Mouse (Mus musculus) heart, postnatal 36 days (tissue): ENCODE measurements at regions not wholly inside any gene's neighbourhood (a gene's known extent, or its start where the extent isn't known, plus 50 kb on each side); places are given as distances from the start of the nearest gene placed in this dataset.
"Not testable (repeated sequence)": the region's sequence is repeated elsewhere in the genome, so short reads cannot be mapped to it uniquely, and the experiment has no call there.

Experiments
- DNase-seq, 2 experiments: peaks; one replicate each; pipeline ENCODE4 v3.0.0; 2021 to 2022
- intact Hi-C: fragments of 180-260 bp; cut with DNase I; formaldehyde crosslinking; loops from one replicate; pipeline ENCODE4 v1.15.1; 2025

DNA sequence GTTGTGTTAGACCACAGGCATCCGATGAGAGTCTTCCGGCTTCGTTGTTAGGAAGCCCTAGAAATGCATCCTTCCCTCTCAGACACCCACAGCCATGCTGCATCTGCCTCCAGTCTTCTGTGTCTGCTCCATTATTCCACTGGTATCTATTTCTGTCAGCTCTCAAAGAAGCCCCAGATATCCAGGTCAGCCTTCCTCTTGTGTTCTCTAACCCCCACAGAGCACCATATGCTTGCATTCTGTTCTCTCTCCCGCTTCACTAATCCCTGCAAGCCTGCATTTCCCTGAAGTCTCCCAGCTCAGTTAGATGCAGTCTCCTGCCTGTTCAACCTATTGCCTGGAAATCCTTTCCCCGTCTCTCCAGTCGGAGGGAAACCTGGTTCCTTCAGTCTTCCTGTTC lies 53.6 kb upstream of the Wdfy3 start:
- intact Hi-C loops = no loop called here

DNA sequence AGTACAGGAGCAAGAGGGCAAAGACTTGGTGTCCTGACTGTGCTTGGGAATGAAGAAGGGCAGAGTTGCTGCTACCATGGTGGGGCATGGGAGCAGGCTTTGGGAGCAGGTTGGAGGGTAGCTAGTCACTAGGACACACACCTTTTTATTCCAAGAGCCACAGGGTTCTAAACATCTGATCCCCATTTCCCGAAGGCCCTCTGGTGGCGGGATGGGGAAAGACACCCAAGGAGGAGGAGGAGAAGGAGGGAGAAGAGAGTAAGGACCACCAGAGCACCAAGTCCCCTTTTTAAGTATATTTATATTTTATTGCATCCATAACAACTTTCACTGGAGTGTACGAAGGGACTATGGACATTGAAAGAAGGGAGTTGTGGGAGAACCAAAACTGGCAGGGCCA lies 57.0 kb upstream of the Wdfy3 start:
- peak; percentile 14 to 48 for DNase-seq
- intact Hi-C loops = no loop called here

More for the DNA sequence above, 53.6 kb upstream of the Wdfy3 start:
- no peak for DNase-seq

DNA sequence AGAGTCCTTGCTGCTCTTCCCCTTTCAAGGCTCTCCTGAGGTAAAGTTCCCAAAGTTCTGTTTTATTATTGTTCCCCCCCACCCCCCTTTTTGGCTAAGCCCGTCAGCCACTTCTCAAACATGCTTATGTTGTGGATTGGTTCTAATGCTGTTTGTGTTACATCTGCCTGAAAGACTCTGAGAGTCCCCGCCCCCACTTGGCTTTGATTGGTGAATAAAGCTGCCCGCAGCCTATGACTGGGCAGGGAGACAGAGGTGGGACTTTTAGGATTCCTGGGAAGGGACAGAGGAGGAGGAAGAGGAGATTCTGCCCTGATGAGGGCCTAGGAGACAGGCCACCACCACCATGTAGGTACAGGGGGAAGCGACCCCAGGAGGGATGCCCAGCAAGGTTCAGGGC lies 78.3 kb upstream of the Wdfy3 start:
- no peak for DNase-seq
- intact Hi-C loops = loop anchor here (5.0 kb wide), 2 partner anchors 544 to 729 kb away; no protein-coding TSS in a partner anchor

DNA sequence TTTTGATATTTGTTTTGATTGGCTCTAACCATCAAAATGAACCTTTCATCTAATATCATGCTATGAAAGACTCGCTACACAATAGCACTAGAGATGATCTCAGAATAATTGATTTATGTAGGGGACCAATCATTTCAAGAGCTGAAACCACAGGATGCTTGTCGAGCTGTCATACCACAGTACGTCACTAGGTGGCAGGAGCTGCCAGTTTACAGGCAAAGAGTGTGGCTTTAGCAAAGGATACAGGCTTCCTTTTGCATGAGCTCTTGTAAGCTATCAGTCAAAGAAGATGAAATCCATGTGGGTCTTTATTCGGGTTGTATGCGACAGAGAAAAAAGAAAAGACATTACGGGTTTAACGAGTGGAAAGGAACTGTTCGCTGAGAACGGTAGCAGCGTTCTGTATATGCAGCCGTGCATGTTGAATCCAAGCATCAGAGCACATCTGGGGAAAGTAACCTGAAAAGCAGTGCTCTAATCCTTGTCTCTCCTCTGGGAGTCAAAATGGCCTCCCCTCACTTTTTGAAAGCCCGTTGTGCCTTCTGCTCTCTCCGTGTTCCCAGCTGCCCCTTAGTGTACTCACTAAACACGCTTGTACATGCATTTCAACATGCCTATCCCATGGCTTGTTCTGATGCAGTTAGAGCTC lies 79.9 kb upstream of the Wdfy3 start:
- intact Hi-C loops = loop anchor here (5.0 kb wide), 2 partner anchors 543 to 728 kb away; no protein-coding TSS in a partner anchor
- DNase-seq = peak; percentile 63 to 76

DNA sequence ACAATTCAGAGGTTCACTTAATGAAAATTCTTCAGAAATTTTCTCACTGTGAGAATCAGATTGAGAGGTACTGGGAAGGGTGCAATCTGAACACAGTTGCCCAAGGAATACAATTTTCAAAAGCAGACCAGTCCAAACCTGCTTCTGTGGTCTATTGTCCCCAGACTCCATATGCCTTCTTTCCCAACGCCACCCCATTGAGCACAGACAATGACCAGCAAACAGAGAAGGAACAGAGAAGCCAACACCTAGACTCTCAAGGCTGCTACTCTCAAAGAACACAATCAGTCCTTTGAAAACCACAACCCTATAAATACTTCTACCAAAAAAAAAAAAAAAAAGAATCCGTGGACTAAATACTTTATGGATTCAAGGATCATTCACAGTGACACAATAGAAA lies 89.9 kb upstream of the Wdfy3 start:
- intact Hi-C loops = no loop called here

DNA sequence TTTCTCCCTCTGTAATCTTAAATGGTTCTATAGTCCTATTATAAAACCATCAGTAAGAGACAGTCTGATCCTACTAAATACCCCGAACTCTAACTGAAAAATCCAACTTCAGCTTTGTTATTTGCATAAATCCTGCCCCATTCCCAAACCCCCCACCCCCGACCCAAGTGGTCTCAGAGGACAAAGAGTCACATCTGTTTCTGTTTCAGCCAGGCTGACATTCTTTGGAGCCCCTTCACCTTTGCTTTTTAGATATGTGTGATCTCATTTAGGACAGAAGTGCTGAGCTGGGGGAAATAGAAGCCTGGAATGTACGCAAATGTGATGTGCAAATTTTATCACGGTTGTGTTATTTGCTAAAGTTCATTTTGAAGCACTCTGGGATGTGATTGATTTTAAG lies 98.3 kb upstream of the Wdfy3 start:
- intact Hi-C loops = no loop called here
- DNase-seq = no peak

More for the DNA sequence above, 89.9 kb upstream of the Wdfy3 start:
- DNase-seq = no peak

DNA sequence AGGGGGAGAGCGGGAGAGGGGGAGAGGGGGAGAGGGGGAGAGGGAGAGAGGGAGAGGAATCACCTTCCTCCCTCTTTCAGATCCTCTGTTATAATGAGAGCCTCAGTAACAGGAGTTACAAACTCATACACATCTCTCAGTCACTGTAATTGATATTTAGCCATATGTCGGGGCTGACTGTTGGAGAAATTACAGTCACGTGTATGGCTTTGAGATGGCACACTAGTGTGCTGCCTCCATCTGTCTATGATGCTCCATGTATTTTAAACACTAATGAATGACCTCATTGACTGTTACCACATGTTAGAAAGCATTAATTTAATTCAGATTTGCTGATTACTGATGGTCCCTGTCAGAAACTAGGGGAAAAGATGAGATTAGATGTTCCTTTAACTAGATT lies 102.1 kb upstream of the Wdfy3 start:
- intact Hi-C loops = no loop called here
- DNase-seq = no peak

DNA sequence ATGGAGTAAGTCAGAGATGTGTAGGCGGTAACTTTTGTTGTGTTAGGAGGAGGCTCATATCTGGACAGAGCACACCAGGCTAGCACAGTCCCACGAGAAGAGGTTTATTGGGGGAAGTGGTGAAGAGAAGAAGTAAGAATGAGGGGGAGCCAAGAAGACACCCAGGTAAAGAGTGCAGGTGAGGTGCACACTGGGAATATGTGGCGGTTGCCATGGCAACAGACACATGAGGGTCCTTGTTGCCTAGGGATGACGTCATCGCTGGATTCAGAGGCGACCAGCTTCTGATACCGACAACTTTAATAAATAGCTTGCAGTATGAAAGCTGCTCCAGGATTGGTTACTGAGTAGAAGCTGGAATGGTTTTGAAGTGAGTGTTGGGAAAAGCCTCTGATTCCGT lies 110.5 kb upstream of the Wdfy3 start:
- intact Hi-C loops = no loop called here
- DNase-seq = no peak

DNA sequence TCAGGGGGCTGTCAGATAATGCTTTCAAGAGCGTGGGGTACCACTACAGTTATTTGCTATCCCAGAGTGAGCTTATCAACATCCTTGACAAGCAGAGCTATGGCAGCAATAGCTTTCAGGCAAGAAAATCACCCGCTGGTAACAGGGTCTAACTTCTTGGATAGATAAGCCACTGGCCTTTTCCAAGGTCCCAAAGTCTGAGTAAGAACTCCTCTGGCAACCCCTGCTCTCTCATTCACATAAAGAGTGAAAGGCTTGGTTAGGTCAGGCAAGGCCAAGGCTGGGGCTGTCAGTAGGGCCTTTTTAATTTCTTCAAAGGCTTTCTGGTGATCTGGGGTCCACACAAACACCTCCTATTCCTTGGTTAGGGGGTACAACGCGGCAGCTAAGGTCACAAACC lies 119.2 kb upstream of the Wdfy3 start:
- intact Hi-C loops, DNase-seq: not testable (repeated sequence)

DNA sequence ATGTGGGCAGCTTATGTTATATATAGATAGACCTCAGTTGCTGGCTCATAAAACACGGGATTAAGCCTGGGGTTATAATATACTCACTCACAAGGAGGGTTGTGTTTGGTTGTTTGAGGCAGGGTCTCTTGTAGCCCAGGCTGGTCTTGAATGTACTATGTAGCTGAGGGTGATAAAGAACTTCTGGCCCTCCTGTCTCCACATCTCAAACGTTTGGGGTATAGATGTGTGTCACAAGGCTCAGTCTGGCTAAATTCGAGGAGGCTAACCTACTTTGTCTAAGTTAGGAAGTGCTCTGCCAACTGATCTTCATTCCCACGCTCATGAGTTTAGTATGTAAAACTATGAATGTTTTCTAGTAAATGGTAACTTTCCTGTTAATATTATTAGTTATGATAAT lies 136.7 kb upstream of the Wdfy3 start:
- DNase-seq = no peak
- intact Hi-C loops = loop anchor here (2.0 kb wide), 1 partner anchor 668 kb away; no protein-coding TSS in a partner anchor

DNA sequence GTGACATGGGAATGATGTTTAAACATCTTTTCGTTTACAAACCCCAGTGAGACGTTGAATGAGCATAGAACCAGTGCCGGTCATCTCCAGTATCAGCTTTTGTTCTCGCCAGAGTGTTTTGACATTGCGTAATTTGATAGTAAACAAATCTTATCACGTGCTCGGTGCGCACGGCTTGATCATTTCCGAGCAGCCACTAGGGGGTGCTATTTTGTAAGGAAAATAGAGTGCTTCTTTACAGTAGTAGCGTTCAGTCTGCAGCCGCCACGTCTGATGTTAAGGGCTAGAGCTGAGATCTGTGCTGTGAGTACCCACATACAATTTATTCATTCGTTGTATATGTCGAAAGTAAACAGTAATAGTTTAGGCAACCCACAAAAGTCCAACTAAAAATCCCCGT lies 137.2 kb upstream of the Wdfy3 start:
- peak; percentile 67 to 69 for DNase-seq
- intact Hi-C loops = loop anchor here (1.0 to 2.0 kb wide), 2 partner anchors 484 to 668 kb away; no protein-coding TSS in a partner anchor

DNA sequence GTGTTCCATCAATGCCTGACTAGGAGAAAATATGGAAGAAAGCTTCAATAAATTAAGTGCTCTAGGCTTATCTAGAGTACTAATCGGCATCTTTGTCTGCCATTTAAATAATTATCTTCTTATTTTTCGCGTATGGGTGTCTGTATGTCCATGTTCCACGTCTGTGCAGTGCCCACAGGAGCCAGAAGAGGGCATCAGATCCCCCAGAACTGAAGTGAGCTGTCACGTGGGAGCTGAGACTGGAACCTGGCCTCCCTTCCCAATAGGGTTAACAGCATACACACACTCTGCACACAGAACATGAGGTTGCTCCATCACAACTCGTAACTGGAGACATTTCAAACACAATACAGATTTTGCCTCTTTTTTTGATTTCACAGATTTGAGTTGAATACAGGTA lies 143.4 kb upstream of the Wdfy3 start:
- DNase-seq = peak; percentile 11 to 49
- intact Hi-C loops = no loop called here

DNA sequence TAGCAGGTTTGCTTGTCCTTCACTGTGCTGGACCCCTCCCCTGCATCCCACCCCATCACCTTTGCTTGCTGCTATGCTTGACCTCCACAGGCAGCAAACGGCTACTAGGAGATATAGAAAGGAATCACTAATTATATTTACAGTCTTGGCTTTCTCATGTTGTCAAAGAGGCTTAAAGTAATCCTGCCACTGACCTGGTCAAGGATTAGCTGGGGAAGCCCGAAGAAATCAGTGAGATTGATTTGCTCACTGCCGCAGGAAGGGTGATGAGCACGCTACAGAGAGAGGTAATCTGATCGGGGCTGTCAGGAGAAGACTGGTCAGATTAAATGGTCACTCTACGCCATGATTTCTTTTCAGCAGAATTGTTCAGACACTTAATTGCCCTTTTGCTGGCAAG lies 157.4 kb upstream of the Wdfy3 start:
- no peak for DNase-seq
- intact Hi-C loops = no loop called here

DNA sequence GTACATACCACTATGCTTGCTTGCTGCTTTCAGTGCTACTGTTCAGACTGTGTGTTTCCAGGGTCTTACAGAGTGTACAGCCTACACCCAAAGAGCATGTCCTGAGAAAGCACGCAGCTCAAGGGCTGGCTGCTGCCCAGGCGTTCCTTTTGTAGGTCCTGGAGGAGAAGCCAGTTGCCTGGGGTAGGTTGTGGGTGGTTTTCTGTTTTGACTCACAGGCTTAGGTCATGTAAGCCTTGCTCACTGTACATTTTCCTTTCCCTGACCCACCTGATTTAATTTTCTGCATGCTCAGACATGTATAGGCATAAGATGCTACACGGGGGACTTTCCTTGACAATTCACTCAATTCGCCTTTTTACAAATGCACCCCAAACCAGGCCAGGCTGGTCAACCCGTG lies 172.9 kb upstream of the Wdfy3 start:
- DNase-seq = no peak
- intact Hi-C loops = no loop called here

DNA sequence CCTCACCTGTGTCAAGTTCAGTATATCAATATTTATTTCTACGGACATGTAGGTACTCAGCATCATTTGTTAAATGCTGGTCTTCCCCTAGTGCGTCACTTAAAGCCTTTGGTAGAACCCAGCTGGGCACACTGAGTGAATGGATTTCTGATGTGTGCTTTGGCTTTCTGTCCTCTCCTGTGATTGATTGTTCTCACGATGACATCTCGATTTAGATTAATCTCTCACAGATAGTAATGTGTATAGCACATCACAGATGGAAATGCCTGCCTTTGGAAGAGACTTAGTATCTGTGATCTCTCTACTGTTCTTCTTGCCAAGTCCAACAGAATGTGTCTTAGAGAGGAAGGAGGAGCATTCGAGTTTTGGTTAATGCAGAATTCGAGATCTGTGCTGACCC lies 175.0 kb upstream of the Wdfy3 start:
- DNase-seq = no peak
- intact Hi-C loops = no loop called here

DNA sequence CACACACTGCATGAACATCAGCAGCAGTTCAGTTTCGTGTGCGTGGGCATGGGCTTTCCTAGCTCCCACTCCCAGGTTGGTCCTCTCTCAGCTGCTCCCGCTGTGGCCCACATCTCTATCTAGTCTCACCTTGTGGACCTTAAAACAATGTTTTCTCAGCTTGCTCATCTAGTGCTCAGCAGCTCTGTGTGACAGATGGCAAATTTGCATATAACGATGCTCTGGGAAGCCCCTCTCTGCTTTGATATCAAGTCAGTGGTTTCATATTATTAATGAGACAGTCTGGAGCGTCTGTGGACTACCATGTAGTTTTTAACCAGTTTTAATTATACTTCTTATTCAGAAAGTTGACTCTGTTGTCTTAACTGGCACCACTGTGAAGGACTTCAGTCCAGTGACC lies 179.0 kb upstream of the Wdfy3 start:
- intact Hi-C loops = no loop called here
- DNase-seq = no peak

DNA sequence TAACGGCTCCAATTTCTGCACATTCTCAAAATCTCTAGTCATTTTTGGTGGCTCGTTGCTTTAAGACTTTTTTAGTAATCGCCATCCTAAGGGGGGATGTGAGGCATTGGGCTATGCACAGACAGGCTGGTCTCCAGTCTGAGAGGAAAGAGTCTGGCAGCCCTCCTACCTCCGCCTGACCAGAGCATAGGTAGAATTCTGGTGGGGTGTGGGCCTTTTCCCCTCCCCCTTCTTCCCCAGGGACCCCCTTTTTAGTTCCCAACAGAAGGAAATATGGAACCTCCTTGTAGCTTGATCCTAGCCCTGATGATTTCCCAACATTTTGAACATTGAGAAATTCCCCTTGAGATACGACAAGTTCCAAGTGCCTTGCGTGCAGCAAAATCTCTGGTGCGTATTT lies 181.4 kb upstream of the Wdfy3 start:
- intact Hi-C loops = no loop called here
- DNase-seq = no peak

DNA sequence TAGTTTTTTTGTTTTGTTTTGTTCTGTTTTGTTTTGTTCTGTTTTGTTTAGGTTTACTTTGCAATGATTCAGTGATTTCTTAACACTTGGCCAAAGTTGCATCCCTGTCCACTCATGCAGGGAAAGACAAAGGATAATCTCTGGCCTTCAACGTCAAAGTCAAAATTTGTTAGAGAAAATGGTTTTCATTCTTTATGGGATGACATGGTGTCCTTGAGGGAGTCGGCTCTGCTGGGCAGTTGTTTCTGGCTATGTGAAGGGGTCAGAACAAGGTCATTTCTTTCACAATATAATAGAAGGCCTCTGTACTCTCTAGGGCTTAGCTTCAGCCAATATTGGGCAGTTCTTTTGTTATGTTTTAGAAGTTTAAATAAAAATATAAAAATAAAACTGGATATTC lies 184.1 kb upstream of the Wdfy3 start:
- intact Hi-C loops = no loop called here
- DNase-seq = no peak

DNA sequence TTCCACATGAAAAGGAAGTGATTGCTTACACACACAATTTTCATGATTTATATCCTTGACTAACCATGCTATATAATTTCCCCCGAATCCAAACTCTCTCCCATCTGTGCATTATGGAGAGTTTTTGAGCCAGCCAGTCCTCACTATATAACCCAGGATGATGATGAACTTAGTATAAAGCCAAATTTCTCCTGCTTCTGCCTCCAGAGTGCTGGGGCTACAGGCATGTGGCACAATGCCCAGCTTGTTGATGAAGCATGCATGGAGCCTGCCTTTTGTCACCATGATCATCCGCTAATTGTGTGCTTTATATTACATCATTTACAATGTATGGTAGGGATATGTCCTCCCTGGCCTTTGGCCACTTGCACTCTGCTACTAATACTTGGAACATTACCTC lies 187.4 kb upstream of the Wdfy3 start:
- DNase-seq = no peak
- intact Hi-C loops = no loop called here

DNA sequence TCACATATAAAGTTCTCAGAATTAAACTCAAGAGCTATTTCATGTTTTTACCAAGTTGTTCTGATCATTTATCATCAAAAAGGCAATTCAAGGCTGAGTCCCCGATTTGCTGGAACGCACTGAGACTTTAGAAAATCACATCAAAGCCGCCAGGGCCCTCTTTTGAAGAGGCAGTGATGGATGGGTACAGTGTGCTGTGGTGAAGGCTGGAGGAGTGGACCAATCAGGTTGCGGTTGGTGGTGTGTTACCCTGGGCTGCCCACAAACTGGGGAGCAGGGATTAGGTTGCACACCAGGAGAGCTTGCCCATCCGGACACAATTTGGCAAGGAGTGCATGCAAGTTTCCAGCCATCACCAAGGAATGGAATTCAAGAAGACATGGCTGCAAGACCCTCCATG lies 191.9 kb upstream of the Wdfy3 start:
- DNase-seq = no peak
- intact Hi-C loops = no loop called here

DNA sequence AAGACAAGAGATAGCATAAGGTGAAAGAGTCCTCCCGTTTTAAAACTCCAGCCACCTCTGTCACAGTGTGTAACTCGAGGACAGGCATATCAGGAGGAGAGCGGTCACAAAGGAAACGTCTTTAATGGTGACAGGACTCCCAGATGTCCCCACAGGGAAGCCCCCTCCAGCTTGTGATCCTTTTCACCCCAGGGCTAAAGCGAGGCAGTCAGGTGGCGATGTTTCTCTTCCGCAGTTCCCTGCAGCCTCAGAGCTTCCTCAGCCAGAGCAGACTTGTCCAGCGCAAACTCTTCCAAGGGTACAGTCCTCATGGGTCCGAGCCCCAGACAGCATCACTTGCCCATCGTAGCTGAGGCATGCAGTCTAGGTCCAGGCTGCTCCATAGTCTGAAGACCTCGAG lies 196.7 kb upstream of the Wdfy3 start:
- no peak for DNase-seq
- intact Hi-C loops = no loop called here

DNA sequence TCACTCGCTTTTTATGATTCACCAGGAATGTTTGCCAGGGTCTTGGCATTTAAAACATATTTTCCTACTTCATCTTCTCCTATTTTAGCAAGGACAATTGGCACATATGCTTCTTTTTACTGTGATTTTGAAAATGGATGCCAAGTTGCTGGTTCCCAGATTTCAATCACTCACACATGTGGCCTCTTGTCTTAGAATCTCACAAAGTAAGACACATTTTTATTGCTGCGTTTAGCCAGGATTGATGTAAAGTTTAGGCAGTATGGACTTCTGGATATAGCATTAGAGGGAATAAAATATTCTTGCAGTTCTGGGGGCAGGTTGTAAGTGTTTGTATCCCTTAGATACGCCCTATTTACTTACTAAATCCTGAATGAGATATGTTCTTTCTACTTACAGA lies 197.4 kb upstream of the Wdfy3 start:
- DNase-seq = no peak
- intact Hi-C loops = no loop called here

DNA sequence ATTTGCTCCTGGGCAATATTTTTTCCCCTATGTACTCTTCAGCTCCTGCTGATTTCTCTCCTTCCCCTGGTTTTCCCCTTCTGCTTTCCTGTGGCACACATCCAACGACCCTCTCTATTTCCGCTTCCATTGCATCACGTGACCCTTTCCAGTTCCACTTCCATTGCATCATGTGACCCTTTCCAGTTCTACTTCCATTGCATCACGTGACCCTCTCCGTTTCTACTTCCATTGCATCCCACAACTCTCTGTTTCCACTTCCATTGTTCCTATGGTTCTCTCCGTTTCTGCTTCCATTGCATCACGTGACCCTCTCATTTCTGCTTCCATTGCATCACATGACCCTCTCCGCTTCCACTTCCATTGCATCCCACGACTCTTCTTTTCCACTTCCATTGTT lies 199.5 kb upstream of the Wdfy3 start:
- no peak for DNase-seq
- intact Hi-C loops = no loop called here
